8 mouse cellular contexts compared by ENCODE assay signal in the genomic region with DNA sequence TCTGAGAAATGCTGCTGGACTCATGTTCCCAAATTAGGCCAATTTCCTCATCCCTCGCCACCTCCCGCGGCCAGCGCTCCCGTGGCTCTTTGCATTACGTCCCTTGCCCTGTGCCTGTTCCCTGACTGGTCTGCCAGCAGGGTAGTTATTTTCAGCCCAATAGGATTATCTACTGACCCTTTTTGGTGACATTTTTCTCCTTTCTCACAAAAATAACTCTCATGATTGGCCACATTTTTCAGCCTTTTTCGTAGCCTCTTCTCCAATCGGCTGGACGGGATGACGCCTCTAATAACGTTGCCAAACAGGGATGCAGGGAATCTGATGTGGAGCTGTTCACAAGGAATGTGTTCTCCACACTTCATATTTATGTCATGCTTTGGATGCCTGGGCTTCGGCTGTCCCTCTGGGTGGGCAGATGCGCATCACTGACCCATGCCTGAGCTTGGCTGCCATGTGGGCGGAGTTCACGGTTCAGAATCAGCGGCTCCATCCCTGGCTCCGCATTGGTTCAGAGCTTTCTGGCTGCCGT. TPM values are rescaled to one million over a fixed set of nuclear protein-coding genes. Genes with fewer than 3 reads are reported as not detected.
A peak's percentile ranks its signal among the peaks of the same experiment; 100 is the strongest.
DNase-seq lines count a peak whose midpoint lies in the region; ATAC-seq and TF ChIP-seq lines count a peak whose summit lies in the region.

No protein-coding gene starts in this region.

- H3K4me3 ChIP-seq in forebrain, embryonic 13.5 days, result no peak overlapping the region
- no peak overlapping the region for H3K4me3 ChIP-seq in forebrain, embryonic 15.5 days
- H3K4me3 ChIP-seq in lung, postnatal 0 days (ENCODE audit: low read depth, low read length), result no peak overlapping the region

- H3K9me3 ChIP-seq in forebrain, embryonic 13.5 days (replicated peaks), result no peaks in the 10 kb centered on the region
- H3K9me3 ChIP-seq in forebrain, embryonic 15.5 days, result no peaks in the 10 kb centered on the region
- no peaks in the 10 kb centered on the region for H3K9me3 ChIP-seq in lung, postnatal 0 days (ENCODE audit: low read length)

- no peaks in the 10 kb centered on the region for H3K27me3 ChIP-seq in forebrain, embryonic 13.5 days
- H3K27me3 ChIP-seq in forebrain, embryonic 15.5 days, result no peaks in the 10 kb centered on the region
- H3K27me3 ChIP-seq in lung, postnatal 0 days (replicated peaks; ENCODE audit: insufficient read depth, low read length), result no peaks in the 10 kb centered on the region

- 31% methylated on average over 18 of the region's 18 CpGs for WGBS in forebrain, embryonic 13.5 days
- 39% methylated on average over 18 of the region's 18 CpGs for WGBS in forebrain, embryonic 15.5 days
- WGBS in lung, postnatal 0 days, result 54% methylated on average over 18 of the region's 18 CpGs

- 0 out of 2 replicates have a peak overlapping the region, but pooled peaks have one; percentile 5 for H3K4me2 ChIP-seq in forebrain, embryonic 13.5 days
- H3K4me2 ChIP-seq in forebrain, embryonic 15.5 days (replicated peaks), result no peak overlapping the region
- H3K4me2 ChIP-seq in lung, postnatal 0 days (replicated peaks; ENCODE audit: low read depth, low read length), result no peak overlapping the region; the same call in 1 of the 2 replicates

- peaks cover 3% of the 10 kb centered on the region; the same call in 1 of the 2 replicates for H3K4me1 ChIP-seq in forebrain, embryonic 13.5 days
- H3K4me1 ChIP-seq in forebrain, embryonic 15.5 days, result peaks cover 4% of the 10 kb centered on the region; the same call in 1 of the 2 replicates
- no peaks in the 10 kb centered on the region for H3K4me1 ChIP-seq in lung, postnatal 0 days (ENCODE audit: insufficient read depth, low read depth, low read length)

- no peak overlapping the region for H3K9ac ChIP-seq in forebrain, embryonic 13.5 days
- no peak overlapping the region for H3K9ac ChIP-seq in forebrain, embryonic 15.5 days (replicated peaks)
- no peak overlapping the region for H3K9ac ChIP-seq in lung, postnatal 0 days (replicated peaks; ENCODE audit: low read depth)

- TF ChIP-seq EP300 in lung, postnatal 0 days (IDR thresholded peaks at IDR 0.05), result no peak

- TF ChIP-seq CTCF in lung, postnatal 0 days (IDR thresholded peaks at IDR 0.05), result no peak

- ATAC-seq in forebrain, embryonic 13.5 days, result no peak
- ATAC-seq in forebrain, embryonic 15.5 days (replicated peaks), result no peak
- peak; percentile 84 for ATAC-seq in lung, postnatal 0 days
- no peak for ATAC-seq in erythroid progenitor cell, adult 5-6 weeks (replicated peaks; ENCODE audit: low FRiP score, poor library complexity, severe bottlenecking)

- peaks cover 21% of the 10 kb centered on the region for H3K36me3 ChIP-seq in forebrain, embryonic 13.5 days (ENCODE audit: poor library complexity, severe bottlenecking)
- H3K36me3 ChIP-seq in forebrain, embryonic 15.5 days, result peaks cover 7% of the 10 kb centered on the region
- no peaks in the 10 kb centered on the region for H3K36me3 ChIP-seq in lung, postnatal 0 days (ENCODE audit: insufficient read depth, low read length)

- no peak overlapping the region for H3K27ac ChIP-seq in forebrain, embryonic 13.5 days
- H3K27ac ChIP-seq in forebrain, embryonic 15.5 days (replicated peaks), result no peak overlapping the region
- peak overlapping the region; percentile 38 for H3K27ac ChIP-seq in lung, postnatal 0 days (ENCODE audit: low read length)

- peak; percentile 32 for DNase-seq in embryo, embryonic 11 days
- DNase-seq in heart, postnatal 4 days, result peak; percentile 75
- DNase-seq in lung, postnatal 0 days (ENCODE audit: low spot score), result peak; percentile 89
- DNase-seq in layer of hippocampus, postnatal 36 days, result no peak
- no peak for DNase-seq in thymus, postnatal 36 days

RNA-seq across cellular contexts. Expression of a gene that starts 9.3 kb away (rescaled TPM):
- polyA plus RNA-seq in forebrain, embryonic 13.5 days (2015; fragmentation: Nextera tagmentation; extraction: Ambion mirVana), result 91.3 and 104 TPM in 2 replicates
- polyA plus RNA-seq in forebrain, embryonic 15.5 days (2015; fragmentation: Nextera tagmentation; extraction: Ambion mirVana), result 74.6 and 82.8 TPM in 2 replicates
- total RNA-seq in heart, postnatal 4 days (2021), result 10 to 100 TPM; 42.8 to 45.3 TPM
- polyA plus RNA-seq in lung, postnatal 0 days (2015; fragmentation: Nextera tagmentation; extraction: Ambion mirVana), result 127 and 141 TPM in 2 replicates
- total RNA-seq in layer of hippocampus, postnatal 36 days (2021), result 10 to 100 TPM; 12.0 to 14.4 TPM
- not detected in 2 replicates for total RNA-seq in erythroid progenitor cell, adult 5-6 weeks (2015; ENCODE audit: low replicate concordance)
- total RNA-seq in erythroid progenitor cell, adult 5-6 weeks (2017; ENCODE audit: low replicate concordance), result not detected in 2 replicates

RNA-seq across cellular contexts. Expression of a gene that starts 12.8 kb away (rescaled TPM):
- polyA plus RNA-seq in forebrain, embryonic 13.5 days (2015; fragmentation: Nextera tagmentation; extraction: Ambion mirVana), result 5.7 and 5.9 TPM in 2 replicates
- polyA plus RNA-seq in forebrain, embryonic 15.5 days (2015; fragmentation: Nextera tagmentation; extraction: Ambion mirVana), result 7.7 and 7.9 TPM in 2 replicates
- total RNA-seq in heart, postnatal 4 days (2021), result 10 to 100 TPM; 18.6 to 19.2 TPM
- 20.6 and 23.5 TPM in 2 replicates for polyA plus RNA-seq in lung, postnatal 0 days (2015; fragmentation: Nextera tagmentation; extraction: Ambion mirVana)
- 10 to 100 TPM; 14.1 to 15.6 TPM for total RNA-seq in layer of hippocampus, postnatal 36 days (2021)
- not detected in 2 replicates for total RNA-seq in erythroid progenitor cell, adult 5-6 weeks (2015; ENCODE audit: low replicate concordance)
- total RNA-seq in erythroid progenitor cell, adult 5-6 weeks (2017; ENCODE audit: low replicate concordance), result not detected in 2 replicates

Comparison
In these comparisons a context has a peak if more than half of its experiments do, and no peak if none do; other contexts are left out.
1. DNase-seq: peak in embryo, embryonic 11 days (single experiment), heart, postnatal 4 days (single experiment) and lung, postnatal 0 days (single experiment); none in layer of hippocampus, postnatal 36 days (0 of 2) and thymus, postnatal 36 days (0 of 2).
2. RNA of a gene that starts 9.3 kb away (total RNA-seq): 42.8 to 45.3 TPM in heart, postnatal 4 days and 12.0 to 14.4 TPM in layer of hippocampus, postnatal 36 days; not detected in erythroid progenitor cell, adult 5-6 weeks; every median in the first group is over 10 times any median in the second.
3. RNA of a gene that starts 12.8 kb away (total RNA-seq): 18.6 to 19.2 TPM in heart, postnatal 4 days and 14.1 to 15.6 TPM in layer of hippocampus, postnatal 36 days; not detected in erythroid progenitor cell, adult 5-6 weeks; every median in the first group is over 10 times any median in the second.